Mouse (Mus musculus) midbrain, embryonic 12.5 days (tissue): Measurements from ENCODE around the gene Cdk14. TPM values are rescaled to one million over a fixed set of nuclear protein-coding genes. Genes with fewer than 3 reads are reported as not detected.

Experiments
- ATAC-seq: fragments of 200-750 bp; cut with Nextera tagmentation; 2 replicates; pipeline ENCODE4 v1.8.0; 2017; ENCODE audit warnings: low read depth, moderate TSS enrichment, moderate library complexity; ENCODE audit not compliant: low FRiP score
- H3K27ac ChIP-seq: fragments of 300-500 bp; sonication (generic); replicated peaks from 2 replicates; pipeline ENCODE4 v1.5.1; 2016; ENCODE audit warnings: mild to moderate bottlenecking
- H3K27me3 ChIP-seq: fragments of 300-500 bp; sonication (generic); 2 replicates; pipeline ENCODE4 v1.6.1; 2016; ENCODE audit warnings: mild to moderate bottlenecking
- H3K36me3 ChIP-seq: fragments of 300-500 bp; sonication (generic); 2 replicates; pipeline ENCODE4 v1.6.1; 2016
- H3K4me1 ChIP-seq: fragments of 300-500 bp; sonication (generic); 2 replicates; pipeline ENCODE4 v1.6.1; 2016
- H3K4me2 ChIP-seq: fragments of 300-500 bp; sonication (generic); replicated peaks from 2 replicates; pipeline ENCODE4 v1.6.1; 2016; ENCODE audit warnings: mild to moderate bottlenecking, moderate library complexity
- H3K4me3 ChIP-seq: fragments of 300-500 bp; sonication (generic); 2 replicates; pipeline ENCODE4 v1.5.1; 2016; ENCODE audit warnings: mild to moderate bottlenecking
- H3K9ac ChIP-seq: fragments of 300-500 bp; sonication (generic); replicated peaks from 2 replicates; pipeline ENCODE4 v1.6.1; 2016; ENCODE audit warnings: mild to moderate bottlenecking, moderate library complexity
- H3K9me3 ChIP-seq: fragments of 300-500 bp; sonication (generic); 2 replicates; pipeline ENCODE4 v1.6.1; 2016; ENCODE audit warnings: mild to moderate bottlenecking
- WGBS: fragments of 180-500 bp; shearing (Covaris S2); methylation state at CpG from one replicate; pipeline ENCODE4 v1.1.7; 2016; 5-methylcytosine and 5-hydroxymethylcytosine counted together
- polyA plus RNA-seq: library from polyadenylated mRNA; unstranded; fragments of >200 nt; fragmentation: Nextera tagmentation; extraction: Ambion mirVana; gene quantifications from 2 replicates; pipeline ENCODE4 v1.2.1, GENCODE M21; 2016

The Cdk14 gene
- polyA plus RNA-seq, 1 experiment from 2014 or later = 38.1 TPM

GRCm38 (mm10) chr5:5379870-5380730, 40.0 kb downstream of the Cdk14 start:
- ATAC-seq = peak; percentile 95
- peak overlapping the region; percentile 73 for H3K4me3 ChIP-seq
- under 1% methylated on average over 71 of the region's 128 CpGs for WGBS
- H3K36me3 ChIP-seq = no peaks in the 10 kb centered on the region
- peak overlapping the region; percentile 91 for H3K9ac ChIP-seq
- H3K4me2 ChIP-seq = peak overlapping the region; percentile 61
- peaks cover 13% of the 10 kb centered on the region for H3K4me1 ChIP-seq
- no peaks in the 10 kb centered on the region for H3K27me3 ChIP-seq
- H3K27ac ChIP-seq = peak overlapping the region; percentile 93
- no peaks in the 10 kb centered on the region for H3K9me3 ChIP-seq

GRCm38 (mm10) chr5:5379501-5379869, 40.6 kb downstream of the Cdk14 start:
- 1% methylated on average over 14 of the region's 14 CpGs for WGBS
- H3K4me3 ChIP-seq = peak overlapping the region; percentile 73
- peaks cover 17% of the 10 kb centered on the region for H3K4me1 ChIP-seq
- no peaks in the 10 kb centered on the region for H3K9me3 ChIP-seq
- H3K9ac ChIP-seq = peak overlapping the region; percentile 91
- H3K27ac ChIP-seq = peak overlapping the region; percentile 93
- no peaks in the 10 kb centered on the region for H3K36me3 ChIP-seq
- peak overlapping the region; percentile 61 for H3K4me2 ChIP-seq
- no peaks in the 10 kb centered on the region for H3K27me3 ChIP-seq
- ATAC-seq = no peak

GRCm38 (mm10) chr5:5374393-5374792, 45.7 kb downstream of the Cdk14 start:
- Histone ChIP-seq H3K4me1 (peaks cover 31% of the 10 kb centered on the region), H3K27ac (no peak overlapping the region), H3K36me3 (no peaks in the 10 kb centered on the region), H3K9ac (no peak overlapping the region), H3K4me2 (no peak overlapping the region), H3K27me3 (no peaks in the 10 kb centered on the region), H3K4me3 (no peak overlapping the region), H3K9me3 (no peaks in the 10 kb centered on the region)
- 100% methylated on average over 1 of the region's 1 CpGs for WGBS
- ATAC-seq = no peak

- H3K4me2 ChIP-seq = no peak overlapping the region
- H3K36me3 ChIP-seq = no peaks in the 10 kb centered on the region
- no peaks in the 10 kb centered on the region for H3K9me3 ChIP-seq
- WGBS = 46% methylated on average over 7 of the region's 7 CpGs
- no peak overlapping the region for H3K9ac ChIP-seq
- H3K27ac ChIP-seq = no peak overlapping the region
- no peak overlapping the region for H3K4me3 ChIP-seq
- H3K27me3 ChIP-seq = no peaks in the 10 kb centered on the region
- no peak for ATAC-seq
- peaks cover 24% of the 10 kb centered on the region for H3K4me1 ChIP-seq
These were observed 46.6 kb downstream of the Cdk14 start for GRCm38 (mm10) chr5:5373541-5373940.

GRCm38 (mm10) chr5:5372936-5373335, 47.2 kb downstream of the Cdk14 start:
- Histone ChIP-seq H3K36me3 (no peaks in the 10 kb centered on the region), H3K4me3 (no peak overlapping the region), H3K27ac (no peak overlapping the region), H3K4me2 (no peak overlapping the region), H3K9ac (no peak overlapping the region), H3K27me3 (no peaks in the 10 kb centered on the region), H3K4me1 (peaks cover 19% of the 10 kb centered on the region), H3K9me3 (no peaks in the 10 kb centered on the region)
- 60% methylated on average over 5 of the region's 5 CpGs for WGBS
- ATAC-seq = no peak

GRCm38 (mm10) chr5:5372354-5372753, 47.8 kb downstream of the Cdk14 start:
- H3K27ac ChIP-seq = no peak overlapping the region
- H3K9ac ChIP-seq = no peak overlapping the region
- H3K4me1 ChIP-seq = peaks cover 19% of the 10 kb centered on the region
- H3K9me3 ChIP-seq = no peaks in the 10 kb centered on the region
- no peak overlapping the region for H3K4me3 ChIP-seq
- peak; percentile 31; the same call in 1 of the 2 replicates for ATAC-seq
- no peak overlapping the region for H3K4me2 ChIP-seq
- H3K27me3 ChIP-seq = no peaks in the 10 kb centered on the region
- 76% methylated on average over 3 of the region's 3 CpGs for WGBS
- H3K36me3 ChIP-seq = no peaks in the 10 kb centered on the region

GRCm38 (mm10) chr5:5370322-5371082, 49.6 kb downstream of the Cdk14 start:
- ATAC-seq = no peak
- Histone ChIP-seq H3K4me2 (no peak overlapping the region), H3K27ac (no peak overlapping the region), H3K27me3 (no peaks in the 10 kb centered on the region), H3K4me3 (no peak overlapping the region), H3K9ac (no peak overlapping the region), H3K36me3 (no peaks in the 10 kb centered on the region; the same call in 1 of the 2 replicates), H3K4me1 (peaks cover 19% of the 10 kb centered on the region), H3K9me3 (no peaks in the 10 kb centered on the region)
- WGBS = 86% methylated on average over 4 of the region's 4 CpGs

- Histone ChIP-seq H3K27me3 (no peaks in the 10 kb centered on the region), H3K4me1 (peaks cover 13% of the 10 kb centered on the region), H3K4me3 (no peak overlapping the region), H3K36me3 (peaks cover 3% of the 10 kb centered on the region; the same call in 1 of the 2 replicates), H3K4me2 (no peak overlapping the region), H3K9me3 (no peaks in the 10 kb centered on the region), H3K27ac (0 out of 2 replicates have a peak overlapping the region, but pooled peaks have one; percentile 15), H3K9ac (no peak overlapping the region)
- 75% methylated on average over 14 of the region's 14 CpGs for WGBS
- no peak for ATAC-seq
These were observed 51.5 kb downstream of the Cdk14 start for GRCm38 (mm10) chr5:5368389-5369164.

- no peak for ATAC-seq
- peaks cover 6% of the 10 kb centered on the region; the same call in 1 of the 2 replicates for H3K36me3 ChIP-seq
- H3K4me1 ChIP-seq = peaks cover 4% of the 10 kb centered on the region
- H3K4me3 ChIP-seq = no peak overlapping the region
- no peaks in the 10 kb centered on the region for H3K27me3 ChIP-seq
- H3K4me2 ChIP-seq = no peak overlapping the region
- WGBS = 89% methylated on average over 8 of the region's 8 CpGs
- H3K9me3 ChIP-seq = no peaks in the 10 kb centered on the region
- no peak overlapping the region for H3K9ac ChIP-seq
- H3K27ac ChIP-seq = no peak overlapping the region
These were observed 52.6 kb downstream of the Cdk14 start for GRCm38 (mm10) chr5:5367550-5367949.

- H3K36me3 ChIP-seq = peaks cover 6% of the 10 kb centered on the region; the same call in 1 of the 2 replicates
- no peak overlapping the region for H3K9ac ChIP-seq
- no peak overlapping the region for H3K4me2 ChIP-seq
- H3K4me3 ChIP-seq = no peak overlapping the region
- H3K4me1 ChIP-seq = no peaks in the 10 kb centered on the region
- 84% methylated on average over 14 of the region's 14 CpGs for WGBS
- peaks cover 3% of the 10 kb centered on the region; the same call in 1 of the 2 replicates for H3K9me3 ChIP-seq
- no peak for ATAC-seq
- H3K27ac ChIP-seq = no peak overlapping the region
- H3K27me3 ChIP-seq = no peaks in the 10 kb centered on the region
These were observed 54.6 kb downstream of the Cdk14 start for GRCm38 (mm10) chr5:5365285-5366076.

- no peak overlapping the region for H3K27ac ChIP-seq
- H3K27me3 ChIP-seq = no peaks in the 10 kb centered on the region
- 90% methylated on average over 3 of the region's 3 CpGs for WGBS
- H3K4me3 ChIP-seq = no peak overlapping the region
- no peak for ATAC-seq
- no peak overlapping the region for H3K4me2 ChIP-seq
- H3K9ac ChIP-seq = no peak overlapping the region
- H3K4me1 ChIP-seq = no peaks in the 10 kb centered on the region
- peaks cover 3% of the 10 kb centered on the region; the same call in 1 of the 2 replicates for H3K9me3 ChIP-seq
- 0 out of 2 replicates have a peak, but pooled peaks cover 6% of the 10 kb centered on the region for H3K36me3 ChIP-seq
These were observed 58.4 kb downstream of the Cdk14 start for GRCm38 (mm10) chr5:5361684-5362083.
